Mouse (Mus musculus) MEL (cell line): ENCODE data around the gene Slc30a2. TPM values are rescaled to one million over a fixed set of nuclear protein-coding genes. Genes with fewer than 3 reads are reported as not detected.

Experiments used
- DNase-seq: peaks from one replicate; pipeline ENCODE4 v3.0.0; 2011; ENCODE audit warnings: low read depth, low spot score
- H3K27ac ChIP-seq: 2 replicates; pipeline ENCODE4 v1.5.1; 2012; ENCODE audit warnings: low read depth, mild to moderate bottlenecking, control low read depth, low read length, moderate library complexity; ENCODE audit not compliant: control insufficient read depth
- H3K27me3 ChIP-seq, 2 experiments: fragments of 150-350 bp in 1 of 2; sonication (generic) in 1 of 2; 2 replicates each; pipeline ENCODE4 v1.6.1; 2012; ENCODE audit warnings: low read length in 2 of 2, mild to moderate bottlenecking in 2 of 2, improper control_type of control experiment in 1 of 2, moderate library complexity in 1 of 2; ENCODE audit not compliant: insufficient read depth in 2 of 2, control insufficient read depth in 1 of 2
- H3K36me3 ChIP-seq, 2 experiments: 2 replicates each; pipeline ENCODE4 v1.6.1; 2012 to 2014; ENCODE audit warnings: low read length in 2 of 2, improper control_type of control experiment in 1 of 2, inconsistent platforms in 1 of 2, mild to moderate bottlenecking in 1 of 2; ENCODE audit not compliant: insufficient read depth in 2 of 2, control insufficient read depth in 1 of 2
- H3K4me1 ChIP-seq, 2 experiments: fragments of 150-350 bp in 1 of 2; sonication (generic) in 1 of 2; 2 replicates each; pipeline ENCODE4 v1.6.1; 2012; ENCODE audit warnings: low read length in 2 of 2, improper control_type of control experiment in 1 of 2, mild to moderate bottlenecking in 1 of 2; ENCODE audit not compliant: insufficient read depth in 2 of 2, control insufficient read depth in 1 of 2
- H3K4me3 ChIP-seq, 2 experiments: fragments of 150-350 bp in 1 of 2; sonication (generic) in 1 of 2; 2 replicates each; pipeline ENCODE4 v1.5.1; 2012; ENCODE audit warnings: low read depth in 2 of 2, low read length in 2 of 2, mild to moderate bottlenecking in 2 of 2, moderate library complexity in 2 of 2, control low read depth in 1 of 2, improper control_type of control experiment in 1 of 2; ENCODE audit not compliant: control insufficient read depth in 1 of 2, insufficient read depth in 1 of 2
- H3K79me2 ChIP-seq: 2 replicates; pipeline ENCODE4 v1.6.1; 2012; ENCODE audit warnings: mild to moderate bottlenecking, low read length, moderate library complexity; ENCODE audit not compliant: control insufficient read depth, poor library complexity, insufficient read depth
- H3K9ac ChIP-seq: 2 replicates; pipeline ENCODE4 v1.6.1; 2012; ENCODE audit warnings: low read depth, mild to moderate bottlenecking, control low read depth, low read length, moderate library complexity; ENCODE audit not compliant: control insufficient read depth, poor library complexity, severe bottlenecking
- H3K9me3 ChIP-seq: fragments of 150-350 bp; sonication (generic); replicated peaks from 2 replicates; pipeline ENCODE4 v1.6.1; 2012; ENCODE audit warnings: mild to moderate bottlenecking, low read length, improper control_type of control experiment, moderate library complexity; ENCODE audit not compliant: insufficient read depth
- BHLHE40 ChIP-seq: IDR thresholded peaks from 2 replicates; pipeline ENCODE4 v1.6.1; 2012; ENCODE audit warnings: low read depth, mild to moderate bottlenecking, inconsistent platforms, low read length, improper control_type of control experiment, borderline replicate concordance
- CHD2 ChIP-seq: IDR thresholded peaks from 2 replicates; pipeline ENCODE4 v1.6.1; 2011; ENCODE audit warnings: low read length, improper control_type of control experiment
- CTCF ChIP-seq, 3 experiments: IDR thresholded peaks in 2 of 3; conservative IDR thresholded peaks in 1 of 3; 2 replicates each; pipeline ENCODE4 v1.5.1; 2011 to 2012; ENCODE audit warnings: low read length in 3 of 3, low read depth in 2 of 3, mild to moderate bottlenecking in 2 of 3, improper control_type of control experiment in 1 of 3, inconsistent platforms in 1 of 3, mixed read lengths in 1 of 3, moderate library complexity in 1 of 3; ENCODE audit not compliant: control insufficient read depth in 1 of 3, insufficient read depth in 1 of 3, poor library complexity in 1 of 3, severe bottlenecking in 1 of 3
- ELF1 ChIP-seq: IDR thresholded peaks from 2 replicates; pipeline ENCODE4 v1.6.1; 2014; ENCODE audit warnings: low read depth, mild to moderate bottlenecking, inconsistent platforms, low read length, improper control_type of control experiment, moderate library complexity
- ETS1 ChIP-seq: IDR thresholded peaks from 2 replicates; pipeline ENCODE4 v1.6.1; 2012; ENCODE audit warnings: low read depth, mild to moderate bottlenecking, inconsistent platforms, low read length, improper control_type of control experiment, moderate library complexity
- GABPA ChIP-seq: IDR thresholded peaks from 2 replicates; pipeline ENCODE4 v1.6.1; 2012; ENCODE audit warnings: low read depth, mild to moderate bottlenecking, inconsistent platforms, low read length, improper control_type of control experiment, moderate library complexity
- HCFC1 ChIP-seq: IDR thresholded peaks from 2 replicates; pipeline ENCODE4 v1.6.1; 2012; ENCODE audit warnings: low read depth, mild to moderate bottlenecking, inconsistent platforms, low read length, improper control_type of control experiment, moderate library complexity
- MXI1 ChIP-seq: IDR thresholded peaks from 2 replicates; pipeline ENCODE4 v1.6.1; 2011; ENCODE audit warnings: mild to moderate bottlenecking, low read depth, low read length, improper control_type of control experiment
- NRF1 ChIP-seq: IDR thresholded peaks from 2 replicates; pipeline ENCODE4 v1.6.1; 2014; ENCODE audit warnings: low read depth, mild to moderate bottlenecking, inconsistent platforms, low read length, improper control_type of control experiment, moderate library complexity; ENCODE audit not compliant: poor library complexity, insufficient read depth, severe bottlenecking
- POLR2A ChIP-seq, 2 experiments: IDR thresholded peaks; 2 replicates each; pipeline ENCODE4 v1.6.1; 2011 to 2012; ENCODE audit warnings: low read length in 2 of 2, mild to moderate bottlenecking in 2 of 2, control low read depth in 1 of 2, improper control_type of control experiment in 1 of 2, low read depth in 1 of 2, moderate library complexity in 1 of 2; ENCODE audit not compliant: control insufficient read depth in 1 of 2, insufficient read depth in 1 of 2, poor library complexity in 1 of 2
- POLR2AphosphoS2 ChIP-seq: IDR thresholded peaks from 2 replicates; pipeline ENCODE4 v1.6.1; 2011; ENCODE audit warnings: low read length, improper control_type of control experiment
- RAD21 ChIP-seq: IDR thresholded peaks from 2 replicates; pipeline ENCODE4 v1.6.1; 2011; ENCODE audit warnings: mild to moderate bottlenecking, low read depth, low read length, improper control_type of control experiment
- RCOR1 ChIP-seq: IDR thresholded peaks from 2 replicates; pipeline ENCODE4 v1.6.1; 2012; ENCODE audit warnings: low read depth, mild to moderate bottlenecking, inconsistent platforms, low read length, improper control_type of control experiment
- SMC3 ChIP-seq: IDR thresholded peaks from 2 replicates; pipeline ENCODE4 v1.6.1; 2011; ENCODE audit warnings: low read depth, low read length, improper control_type of control experiment
- TBP ChIP-seq: IDR thresholded peaks from 2 replicates; pipeline ENCODE4 v1.8.0; 2011; ENCODE audit warnings: low read depth, low read length, improper control_type of control experiment
- TCF12 ChIP-seq: IDR thresholded peaks from 2 replicates; pipeline ENCODE4 v1.6.1; 2014; ENCODE audit warnings: low read depth, mild to moderate bottlenecking, inconsistent platforms, low read length, improper control_type of control experiment, moderate library complexity
- UBTF ChIP-seq: IDR thresholded peaks from 2 replicates; pipeline ENCODE4 v1.6.1; 2012; ENCODE audit warnings: low read depth, mild to moderate bottlenecking, inconsistent platforms, low read length, improper control_type of control experiment, moderate library complexity, borderline replicate concordance; ENCODE audit not compliant: insufficient read depth
- USF2 ChIP-seq, 2 experiments: IDR thresholded peaks; 2 replicates each; pipeline ENCODE4 v1.6.1; 2011 to 2012; ENCODE audit warnings: improper control_type of control experiment in 2 of 2, low read length in 2 of 2, borderline replicate concordance in 1 of 2, inconsistent platforms in 1 of 2, low read depth in 1 of 2, mild to moderate bottlenecking in 1 of 2; ENCODE audit not compliant: insufficient read depth in 1 of 2
- ZC3H11A ChIP-seq: IDR thresholded peaks from 2 replicates; pipeline ENCODE4 v1.6.1; 2012; ENCODE audit warnings: low read depth, mild to moderate bottlenecking, inconsistent platforms, low read length, improper control_type of control experiment
- ZMIZ1 ChIP-seq: IDR thresholded peaks from 2 replicates; pipeline ENCODE4 v1.6.1; 2012; ENCODE audit warnings: low read depth, mild to moderate bottlenecking, inconsistent platforms, low read length, improper control_type of control experiment, moderate library complexity
- ZNF384 ChIP-seq: IDR thresholded peaks from 2 replicates; pipeline ENCODE4 v1.6.1; 2012; ENCODE audit warnings: low read depth, mild to moderate bottlenecking, inconsistent platforms, low read length, improper control_type of control experiment
- polyA plus RNA-seq, 2 experiments: library from polyadenylated mRNA; stranded (reverse) in 1 of 2; unstranded in 1 of 2; fragments of >175 nt in 1 of 2; fragments of >200 nt in 1 of 2; gene quantifications; 2 replicates each; pipeline versions ENCODE4 v1.2.1 to v1.2.4; 2012; ENCODE audit warnings: low replicate concordance in 2 of 2, low read depth in 1 of 2; ENCODE audit not compliant: insufficient read length in 2 of 2, insufficient read depth in 1 of 2, missing spikeins in 1 of 2
- total RNA-seq: library from RNA; depleted of rRNA; stranded (reverse); fragments of 300-350 nt; gene quantifications from 2 replicates; pipeline ENCODE4 v1.2.3, GENCODE M21; 2012

Gene Slc30a2
- total and polyA plus RNA-seq, 3 experiments: 0.39 to 0.54 TPM; not detected in 1

DNA sequence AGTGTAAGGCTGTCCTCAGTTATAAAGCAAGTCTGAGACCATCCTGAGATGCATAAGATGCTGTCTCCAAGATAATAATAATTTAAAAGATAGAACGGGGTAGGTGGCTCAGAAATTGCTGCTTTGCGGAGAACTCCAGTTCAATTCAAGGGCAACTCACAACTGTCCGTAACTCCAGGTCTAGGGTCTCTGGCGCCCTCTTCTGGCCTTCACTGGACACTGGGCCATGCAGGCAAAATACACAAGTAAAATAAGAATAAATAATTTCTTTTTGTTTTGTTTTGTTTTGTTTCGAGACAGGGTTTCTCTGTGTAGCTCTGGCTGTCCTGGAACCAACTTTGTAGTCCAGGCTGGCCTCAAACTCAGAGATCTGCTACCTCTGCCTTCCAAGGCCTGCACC, 45.4 kb downstream of the Slc30a2 start:
- H3K27me3 ChIP-seq: no peaks in the 10 kb centered on the region
- no peaks in the 10 kb centered on the region for H3K9me3 ChIP-seq
- H3K4me1 ChIP-seq: peaks cover 0 to 3% of the 10 kb centered on the region in 2 experiments; a peak in 2 of 4 replicates
- H3K9ac ChIP-seq: peak overlapping the region; percentile 36; the same call in 1 of the 2 replicates
- peak overlapping the region in 1 of 2 experiments; percentile 36; a peak in 1 of 4 replicates for H3K4me3 ChIP-seq
- TF ChIP-seq MXI1 (no peak), CHD2 (no peak), RAD21 (peak; percentile 74), HCFC1 (no peak), ELF1 (no peak), SMC3 (peak; percentile 74), USF2 (IDR thresholded peaks at IDR 0.05; ENCODE audit: borderline replicate concordance in 1 of 2, insufficient read depth in 1 of 2, low read depth in 1 of 2, low read length in 2 of 2) (no peak), POLR2A (IDR thresholded peaks at IDR 0.05; ENCODE audit: control insufficient read depth in 1 of 2, insufficient read depth in 1 of 2, low read depth in 1 of 2, low read length in 2 of 2, poor library complexity in 1 of 2) (no peak), NRF1 (no peak), CTCF (IDR thresholded peaks at IDR 0.05 in 2 of 3, conservative IDR thresholded peaks at IDR 0.05 in 1 of 3; ENCODE audit: control insufficient read depth in 1 of 3, insufficient read depth in 1 of 3, low read depth in 2 of 3, low read length in 3 of 3, poor library complexity in 1 of 3, severe bottlenecking in 1 of 3) (peak; percentile 58 to 92 (median 76)), TBP (no peak), GABPA (no peak), TCF12 (no peak), ETS1 (no peak), ZC3H11A (peak; percentile 57)
- no peak overlapping the region for H3K27ac ChIP-seq
- H3K79me2 ChIP-seq: no peaks in the 10 kb centered on the region
- DNase-seq: peak; percentile 84
- no peaks in the 10 kb centered on the region for H3K36me3 ChIP-seq

DNA sequence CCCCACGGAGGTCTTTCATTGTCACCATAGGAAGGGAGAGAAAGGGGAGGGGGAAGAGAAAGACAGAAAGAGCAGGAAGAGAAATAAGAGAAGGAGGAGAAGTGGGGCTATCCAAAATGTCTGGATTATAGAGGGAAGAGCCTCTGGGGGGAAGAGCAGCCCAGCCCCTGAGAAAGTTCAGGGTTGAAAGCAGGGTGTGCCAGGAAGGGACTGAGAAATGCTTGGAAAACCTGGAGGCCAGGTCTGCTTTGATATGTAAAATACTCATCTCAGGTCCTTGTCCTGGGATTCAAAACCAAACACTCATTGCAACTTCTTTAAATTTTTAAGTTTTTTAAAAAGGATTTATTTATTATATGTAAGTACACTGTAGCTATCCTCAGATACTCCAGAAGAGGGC, 48.7 kb downstream of the Slc30a2 start:
- no peak overlapping the region for H3K9ac ChIP-seq
- H3K79me2 ChIP-seq: no peaks in the 10 kb centered on the region; the same call in 1 of the 2 replicates
- H3K36me3 ChIP-seq: no peaks in the 10 kb centered on the region
- peaks cover 0 to 3% of the 10 kb centered on the region in 2 experiments; a peak in 2 of 4 replicates for H3K4me1 ChIP-seq
- H3K27ac ChIP-seq: no peak overlapping the region
- no peaks in the 10 kb centered on the region for H3K27me3 ChIP-seq
- H3K4me3 ChIP-seq: no peak overlapping the region
- TF ChIP-seq ZMIZ1 (no peak), POLR2AphosphoS2 (no peak), SMC3 (no peak), BHLHE40 (no peak), UBTF (no peak), ZNF384 (no peak), RCOR1 (no peak), USF2 (IDR thresholded peaks at IDR 0.05; ENCODE audit: borderline replicate concordance in 1 of 2, insufficient read depth in 1 of 2, low read depth in 1 of 2, low read length in 2 of 2) (no peak), MXI1 (no peak)
- no peaks in the 10 kb centered on the region for H3K9me3 ChIP-seq
- DNase-seq: no peak
